Comparison of ENCODE assay signal across 14 mouse cellular contexts in the genomic region with DNA sequence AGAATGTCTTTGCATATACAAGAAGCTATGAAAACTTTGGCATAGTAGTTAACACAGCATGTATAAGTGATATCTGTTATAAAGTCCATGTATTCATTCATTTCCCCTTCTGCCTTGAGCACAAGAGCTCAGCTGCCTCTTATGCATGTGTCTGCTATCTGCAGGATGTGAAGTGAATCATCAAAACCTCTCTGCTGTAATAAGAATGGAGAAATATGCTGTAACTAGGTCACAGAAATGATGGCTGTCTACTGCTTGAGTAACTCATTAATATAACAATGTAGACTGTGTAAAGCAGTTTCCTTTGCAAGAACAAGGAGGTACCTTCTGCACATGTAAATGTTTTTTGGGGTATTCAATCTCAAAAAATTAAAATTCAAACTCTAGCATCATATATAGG.
"Had no signal": no experiment of that assay in that cellular context is flagged by ENCODE, and none has a peak within 500 bp of the region (broad histone marks: within the 10 kb centered on the region; RNA-seq: fewer than 3 reads in every experiment).

No protein-coding gene starts in this region.

- H3K9me3 ChIP-seq: limb, embryonic 13.5 days; midbrain, embryonic 13.5 days; neural tube, embryonic 13.5 days had no signal

- H3K4me3 ChIP-seq: limb, embryonic 13.5 days; midbrain, embryonic 13.5 days; neural tube, embryonic 13.5 days had no signal

- H3K27me3 ChIP-seq: limb, embryonic 13.5 days; midbrain, embryonic 13.5 days; neural tube, embryonic 13.5 days had no signal

- H3K4me1 ChIP-seq: limb, embryonic 13.5 days; midbrain, embryonic 13.5 days; neural tube, embryonic 13.5 days had no signal

- H3K9ac ChIP-seq: limb, embryonic 13.5 days; liver, embryonic 14.5 days; midbrain, embryonic 13.5 days; neural tube, embryonic 13.5 days had no signal

- DNase-seq: kidney, adult 8-10 months; kidney, postnatal 25 days; layer of hippocampus, postnatal 36 days; left cerebral cortex, postnatal 4 days; lung, adult 18-20 months; lung, postnatal 36 days; right cerebral cortex, adult 18-20 months; right cerebral cortex, postnatal 25 days; thymus, postnatal 14 days had no signal

- ATAC-seq: midbrain, embryonic 13.5 days had no signal

- H3K4me2 ChIP-seq: limb, embryonic 13.5 days; midbrain, embryonic 13.5 days; neural tube, embryonic 13.5 days had no signal

- H3K36me3 ChIP-seq: limb, embryonic 13.5 days; midbrain, embryonic 13.5 days; neural tube, embryonic 13.5 days had no signal

- H3K27ac ChIP-seq: limb, embryonic 13.5 days; liver, embryonic 14.5 days; midbrain, embryonic 13.5 days; neural tube, embryonic 13.5 days; stomach, postnatal 0 days had no signal
